Mouse (Mus musculus) intestine, embryonic 16.5 days (tissue): ENCODE data around the gene Klhdc9. TPM values are rescaled to one million over a fixed set of nuclear protein-coding genes. Genes with fewer than 3 reads are reported as not detected.

ENCODE experiments used
- ATAC-seq: fragments of 200-750 bp; cut with Nextera tagmentation; 2 replicates; pipeline ENCODE4 v1.8.0; 2017; ENCODE audit warnings: moderate TSS enrichment, moderate library complexity
- H3K27ac ChIP-seq: fragments of 300-500 bp; sonication (generic); 2 replicates; pipeline ENCODE4 v1.5.1; 2014; ENCODE audit warnings: mild to moderate bottlenecking, low read length
- H3K27me3 ChIP-seq: fragments of 300-500 bp; sonication (generic); replicated peaks from 2 replicates; pipeline ENCODE4 v1.6.1; 2014; ENCODE audit warnings: low read length, control low read depth, mixed read lengths; ENCODE audit not compliant: control insufficient read depth, insufficient read depth
- H3K36me3 ChIP-seq: fragments of 300-500 bp; sonication (generic); 2 replicates; pipeline ENCODE4 v1.6.1; 2014; ENCODE audit warnings: low read length, control low read depth; ENCODE audit not compliant: control insufficient read depth, insufficient read depth
- H3K4me1 ChIP-seq: fragments of 300-500 bp; sonication (generic); 2 replicates; pipeline ENCODE4 v1.6.1; 2014; ENCODE audit warnings: low read length, control low read depth, mixed read lengths; ENCODE audit not compliant: control insufficient read depth, insufficient read depth
- H3K4me2 ChIP-seq: fragments of 300-500 bp; sonication (generic); 2 replicates; pipeline ENCODE4 v1.6.1; 2014; ENCODE audit warnings: low read depth, low read length, control low read depth
- H3K4me3 ChIP-seq: fragments of 300-500 bp; sonication (generic); 2 replicates; pipeline ENCODE4 v1.5.1; 2014; ENCODE audit warnings: mild to moderate bottlenecking, low read length
- H3K9ac ChIP-seq: fragments of 300-500 bp; sonication (generic); 2 replicates; pipeline ENCODE4 v1.6.1; 2014; ENCODE audit warnings: low read depth, low read length
- H3K9me3 ChIP-seq: fragments of 300-500 bp; sonication (generic); 2 replicates; pipeline ENCODE4 v1.6.1; 2016; ENCODE audit warnings: low read length, control low read depth; ENCODE audit not compliant: control insufficient read depth
- WGBS: fragments of 180-500 bp; shearing (Covaris S2); extraction: QIAGEN DNeasy Blood & Tissue Kit; methylation state at CpG from one replicate; pipeline ENCODE4 v1.1.7; 2014; 5-methylcytosine and 5-hydroxymethylcytosine counted together
- polyA plus RNA-seq: library from polyadenylated mRNA; unstranded; fragments of >200 nt; fragmentation: Nextera tagmentation; extraction: Ambion mirVana; gene quantifications from 2 replicates; pipeline ENCODE4 v1.2.1, GENCODE M21; 2015

Gene Klhdc9
- polyA plus RNA-seq, 1 experiment from 2014 or later: 1.1 TPM

GRCm38 (mm10) chr1:171361106-171362103, 807 bp upstream of the Klhdc9 start:
- H3K9me3 ChIP-seq: no peaks in the 10 kb centered on the region
- WGBS: 28% methylated on average over 16 of the region's 16 CpGs
- peak overlapping the region; percentile 40 for H3K27ac ChIP-seq
- ATAC-seq: peak; percentile 74
- no peaks in the 10 kb centered on the region for H3K27me3 ChIP-seq
- peak overlapping the region; percentile 73 for H3K4me2 ChIP-seq
- peak overlapping the region; percentile 56 for H3K4me3 ChIP-seq
- peak overlapping the region; percentile 67 for H3K9ac ChIP-seq
- peaks cover 9% of the 10 kb centered on the region; the same call in 1 of the 2 replicates for H3K4me1 ChIP-seq
- H3K36me3 ChIP-seq: peaks cover 3% of the 10 kb centered on the region; the same call in 1 of the 2 replicates

- peak overlapping the region; percentile 67 for H3K9ac ChIP-seq
- peaks cover 3% of the 10 kb centered on the region; the same call in 1 of the 2 replicates for H3K36me3 ChIP-seq
- ATAC-seq: peak; percentile 60; the same call in 1 of the 2 replicates
- peak overlapping the region; percentile 56 for H3K4me3 ChIP-seq
- 11% methylated on average over 26 of the region's 26 CpGs for WGBS
- H3K9me3 ChIP-seq: no peaks in the 10 kb centered on the region
- peak overlapping the region; percentile 73 for H3K4me2 ChIP-seq
- H3K27me3 ChIP-seq: no peaks in the 10 kb centered on the region
- peaks cover 9% of the 10 kb centered on the region; the same call in 1 of the 2 replicates for H3K4me1 ChIP-seq
- no peak overlapping the region for H3K27ac ChIP-seq
Measured at GRCm38 (mm10) chr1:171360253-171360652, 345 bp downstream of the Klhdc9 start.

DNA sequence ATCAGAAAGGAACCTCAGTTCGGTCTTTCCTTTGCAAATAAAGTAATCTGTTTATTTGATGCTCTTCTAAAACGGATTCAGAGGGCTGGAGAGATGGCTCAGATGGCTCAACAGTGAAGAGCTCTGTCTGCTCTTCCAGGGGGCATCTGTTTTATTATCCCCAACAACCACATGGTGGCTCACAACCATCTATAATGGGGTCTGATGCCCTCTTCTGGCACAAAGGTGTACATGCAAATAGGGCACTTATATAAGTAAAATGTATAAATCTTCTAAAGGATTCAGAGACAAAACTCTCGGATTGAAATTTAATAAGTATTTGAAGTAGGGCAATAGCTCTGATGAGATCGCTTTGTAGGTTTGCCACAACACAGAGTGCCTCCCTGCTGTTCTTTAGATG, 2.2 kb downstream of the Klhdc9 start:
- Histone ChIP-seq H3K36me3 (peaks cover 3% of the 10 kb centered on the region; the same call in 1 of the 2 replicates), H3K4me3 (no peak overlapping the region), H3K9me3 (no peaks in the 10 kb centered on the region), H3K27me3 (no peaks in the 10 kb centered on the region), H3K4me2 (no peak overlapping the region), H3K27ac (no peak overlapping the region), H3K9ac (no peak overlapping the region), H3K4me1 (peaks cover 9% of the 10 kb centered on the region; the same call in 1 of the 2 replicates)
- no peak for ATAC-seq
- 63% methylated on average over 4 of the region's 4 CpGs for WGBS

GRCm38 (mm10) chr1:171356814-171357213, 3.8 kb downstream of the Klhdc9 start:
- 88% methylated on average over 2 of the region's 2 CpGs for WGBS
- Histone ChIP-seq H3K36me3 (peaks cover 3% of the 10 kb centered on the region; the same call in 1 of the 2 replicates), H3K9ac (no peak overlapping the region), H3K27ac (no peak overlapping the region), H3K27me3 (no peaks in the 10 kb centered on the region), H3K4me1 (peaks cover 9% of the 10 kb centered on the region; the same call in 1 of the 2 replicates), H3K4me2 (no peak overlapping the region), H3K4me3 (no peak overlapping the region), H3K9me3 (no peaks in the 10 kb centered on the region)
- ATAC-seq: no peak

DNA sequence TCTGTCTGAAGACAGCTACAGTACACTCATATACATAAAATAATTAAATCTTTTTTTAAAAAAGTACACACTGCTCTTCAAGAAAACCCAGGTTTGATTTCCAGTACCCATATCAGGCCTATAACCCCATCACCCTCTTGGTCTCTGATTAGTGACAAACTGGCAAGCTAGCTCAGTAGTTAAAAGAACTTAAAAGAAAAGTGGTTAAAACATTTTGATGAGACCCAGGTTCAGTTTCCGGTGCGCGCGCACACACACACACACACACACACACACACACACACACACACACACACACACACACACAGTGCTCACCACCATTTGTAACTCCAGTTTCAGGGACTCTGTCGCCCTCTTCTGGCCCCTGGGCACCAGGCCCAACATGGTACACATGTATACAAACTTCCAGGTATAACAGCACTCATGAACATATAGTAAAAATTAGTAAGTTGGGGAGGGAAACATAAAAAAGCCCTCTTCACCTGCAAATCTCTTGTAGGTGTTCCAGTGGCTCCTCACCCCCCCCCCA, 4.7 kb downstream of the Klhdc9 start:
- Histone ChIP-seq H3K4me1 (peaks cover 6% of the 10 kb centered on the region; the same call in 1 of the 2 replicates), H3K27me3 (no peaks in the 10 kb centered on the region), H3K36me3 (peaks cover 3% of the 10 kb centered on the region; the same call in 1 of the 2 replicates), H3K9me3 (no peaks in the 10 kb centered on the region), H3K27ac (no peak overlapping the region), H3K4me3 (no peak overlapping the region), H3K4me2 (no peak overlapping the region), H3K9ac (no peak overlapping the region)
- 70% methylated on average over 5 of the region's 5 CpGs for whole genome bisulfite sequencing
- no peak for ATAC-seq

- H3K9ac ChIP-seq: no peak overlapping the region
- 77% methylated on average over 2 of the region's 2 CpGs for WGBS
- no peaks in the 10 kb centered on the region for H3K27me3 ChIP-seq
- H3K36me3 ChIP-seq: no peaks in the 10 kb centered on the region
- ATAC-seq: no peak
- no peak overlapping the region for H3K4me3 ChIP-seq
- H3K4me2 ChIP-seq: no peak overlapping the region
- 0 out of 2 replicates have a peak, but pooled peaks cover 4% of the 10 kb centered on the region for H3K9me3 ChIP-seq
- peaks cover 8% of the 10 kb centered on the region for H3K4me1 ChIP-seq
- no peak overlapping the region for H3K27ac ChIP-seq
Measured at GRCm38 (mm10) chr1:171349210-171349609, 11.4 kb downstream of the Klhdc9 start.

DNA sequence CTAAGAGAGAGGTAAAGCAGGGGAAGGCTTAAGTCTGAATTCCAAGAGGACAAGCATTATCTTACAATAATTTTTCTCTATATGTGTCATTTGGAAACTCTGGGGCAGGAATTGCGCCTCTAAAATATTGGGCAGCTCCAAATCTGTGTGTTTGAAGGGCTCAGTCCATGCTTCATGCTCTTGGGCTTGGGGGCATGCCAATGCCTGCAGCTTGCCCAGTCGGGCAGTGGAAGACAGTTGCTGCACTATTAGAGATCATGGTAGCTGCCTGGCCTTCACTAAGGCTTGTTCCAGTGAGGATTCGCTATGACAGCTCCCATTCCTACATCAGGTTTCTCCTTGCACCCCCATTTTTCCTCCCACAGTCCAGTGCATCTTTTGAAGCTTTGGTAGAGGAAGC, 11.9 kb downstream of the Klhdc9 start:
- WGBS: 93% methylated on average over 3 of the region's 3 CpGs
- ATAC-seq: no peak
- no peak overlapping the region for H3K4me3 ChIP-seq
- H3K4me1 ChIP-seq: peaks cover 10% of the 10 kb centered on the region
- H3K27ac ChIP-seq: no peak overlapping the region
- no peak overlapping the region for H3K4me2 ChIP-seq
- H3K36me3 ChIP-seq: no peaks in the 10 kb centered on the region
- 0 out of 2 replicates have a peak, but pooled peaks cover 4% of the 10 kb centered on the region for H3K9me3 ChIP-seq
- H3K27me3 ChIP-seq: no peaks in the 10 kb centered on the region
- H3K9ac ChIP-seq: no peak overlapping the region

DNA sequence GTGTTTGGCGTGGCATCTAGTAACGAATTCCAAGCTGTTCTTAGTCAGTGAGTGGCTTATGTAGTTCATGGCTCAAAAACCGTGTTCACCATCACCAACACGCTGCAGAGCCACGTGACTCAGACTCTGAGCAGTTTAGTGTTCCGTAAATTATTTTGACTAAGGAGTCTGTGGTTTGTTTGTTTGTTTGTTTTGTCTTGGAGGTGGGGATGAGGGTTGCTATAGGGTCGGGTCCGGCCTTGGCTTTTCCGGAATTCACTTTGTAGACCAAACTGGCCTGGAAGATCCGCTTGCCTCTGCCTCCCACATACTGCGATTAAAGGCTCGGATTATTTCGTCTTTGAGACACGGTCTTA, 14.5 kb downstream of the Klhdc9 start:
- Histone ChIP-seq H3K4me3 (peak overlapping the region; percentile 73), H3K4me1 (peaks cover 13% of the 10 kb centered on the region), H3K27me3 (no peaks in the 10 kb centered on the region), H3K36me3 (peaks cover 3% of the 10 kb centered on the region; the same call in 1 of the 2 replicates), H3K27ac (peak overlapping the region; percentile 10; the same call in 1 of the 2 replicates), H3K9me3 (0 out of 2 replicates have a peak, but pooled peaks cover 4% of the 10 kb centered on the region), H3K4me2 (peak overlapping the region; percentile 80), H3K9ac (peak overlapping the region; percentile 77)
- no peak for ATAC-seq
- under 1% methylated on average over 14 of the region's 14 CpGs for WGBS
